Mouse (Mus musculus) C2C12 (cell line): ENCODE data around the gene Mogat2.

Experiments used
- CTCF ChIP-seq: IDR thresholded peaks from one replicate; pipeline ENCODE4 v1.5.1; 2011; ENCODE audit not compliant: control insufficient read depth, insufficient read depth, insufficient read length
- MAX ChIP-seq: IDR thresholded peaks from one replicate; pipeline ENCODE4 v1.6.1; 2011; ENCODE audit warnings: mild to moderate bottlenecking, control low read depth

- TF ChIP-seq MAX (no peak), CTCF (no peak)
Measured at GRCm38 (mm10) chr7:99267251-99267896, 29.0 kb upstream of the Mogat2 start, which contains the start of gene Map6.
